Mouse (Mus musculus) brain, embryonic 14.5 days (tissue): ENCODE results near the gene Cspg4.

Experiments used
- CTCF ChIP-seq: fragments of 200-500 bp; IDR thresholded peaks from 2 replicates; pipeline ENCODE4 v1.5.1; 2012; ENCODE audit warnings: inconsistent platforms, mild to moderate bottlenecking, moderate library complexity, borderline replicate concordance; ENCODE audit not compliant: insufficient read depth, insufficient read length; ENCODE audit errors: extremely low read depth
- POLR2A ChIP-seq: fragments of 200-500 bp; IDR thresholded peaks from 2 replicates; pipeline ENCODE4 v1.6.1; 2012; ENCODE audit warnings: mild to moderate bottlenecking, inconsistent platforms, borderline replicate concordance; ENCODE audit not compliant: poor library complexity, insufficient read depth, insufficient read length, severe bottlenecking; ENCODE audit errors: extremely low read depth

- TF ChIP-seq CTCF (no peak), POLR2A (no peak)
These were observed 27.3 kb downstream of the Cspg4 start for GRCm38 (mm10) chr9:56892111-56892510.
